Mouse (Mus musculus): Measurements from ENCODE around the gene Akap2. TPM values are rescaled to one million over a fixed set of nuclear protein-coding genes. Genes with fewer than 3 reads are reported as not detected.

The Akap2 gene
- polyA plus RNA-seq, 2 experiments = 0.76 to 1.5 TPM

- Histone ChIP-seq H3K36me3 (replicated peaks; ENCODE audit: control insufficient read depth, insufficient read depth, low read depth) (no peaks in the 10 kb centered on the region), H3K27me3 (ENCODE audit: control insufficient read depth, insufficient read depth, low read length) (no peaks in the 10 kb centered on the region), H3K4me1 (replicated peaks; ENCODE audit: control insufficient read depth in 2 of 2, insufficient read depth in 2 of 2, low read length in 1 of 2) (no peaks in the 10 kb centered on the region), H3K4me3 (ENCODE audit: insufficient read depth in 1 of 2, low read depth in 2 of 2, low read length in 2 of 2) (no peak overlapping the region), H3K27ac (no peak overlapping the region), H3K4me2 (ENCODE audit: low read depth) (no peak overlapping the region), H3K9me3 (ENCODE audit: control insufficient read depth, low read length) (no peaks in the 10 kb centered on the region), H3K9ac (replicated peaks) (no peak overlapping the region)
- WGBS (ENCODE audit: insufficient replicate concordance) = 28% methylated on average over 4 of the region's 4 CpGs
- DNase-seq (ENCODE audit: low read depth in 3 of 3, low spot score in 3 of 3) (no peak), ATAC-seq (ENCODE audit: insufficient read depth) (no peak)
- TF ChIP-seq EP300 (IDR thresholded peaks at IDR 0.05; ENCODE audit: low read depth) = no peak
- TF ChIP-seq CTCF (IDR thresholded peaks at IDR 0.05; ENCODE audit: low read depth) = no peak
Observed at GRCm38 (mm10) chr4:57751054-57751453, 33.6 kb downstream of the Akap2 start.

GRCm38 (mm10) chr4:57751566-57751965, 34.1 kb downstream of the Akap2 start:
- ATAC-seq (ENCODE audit: insufficient read depth) (no peak), DNase-seq (ENCODE audit: low read depth in 3 of 3, low spot score in 3 of 3) (no peak)
- no peak overlapping the region for H3K4me3 ChIP-seq (ENCODE audit: insufficient read depth in 1 of 2, low read depth in 2 of 2, low read length in 2 of 2)

GRCm38 (mm10) chr4:57755085-57755484, 37.6 kb downstream of the Akap2 start:
- no peak overlapping the region for H3K4me3 ChIP-seq (ENCODE audit: insufficient read depth in 1 of 2, low read depth in 2 of 2, low read length in 2 of 2)
- whole genome bisulfite sequencing (ENCODE audit: insufficient replicate concordance) = 69% methylated on average over 11 of the region's 11 CpGs
- H3K4me1 ChIP-seq (replicated peaks; ENCODE audit: control insufficient read depth in 2 of 2, insufficient read depth in 2 of 2, low read length in 1 of 2) = no peaks in the 10 kb centered on the region
- H3K27me3 ChIP-seq (ENCODE audit: control insufficient read depth, insufficient read depth, low read length) = no peaks in the 10 kb centered on the region
- ATAC-seq (ENCODE audit: insufficient read depth) (no peak), DNase-seq (ENCODE audit: low read depth in 3 of 3, low spot score in 3 of 3) (no peak)
- no peaks in the 10 kb centered on the region for H3K9me3 ChIP-seq (ENCODE audit: control insufficient read depth, low read length)
- no peak for TF ChIP-seq EP300 (IDR thresholded peaks at IDR 0.05; ENCODE audit: low read depth)
- TF ChIP-seq CTCF (IDR thresholded peaks at IDR 0.05; ENCODE audit: low read depth) = no peak
- no peak overlapping the region for H3K9ac ChIP-seq (replicated peaks)
- H3K27ac ChIP-seq = no peak overlapping the region
- H3K36me3 ChIP-seq (replicated peaks; ENCODE audit: control insufficient read depth, insufficient read depth, low read depth) = no peaks in the 10 kb centered on the region
- no peak overlapping the region for H3K4me2 ChIP-seq (ENCODE audit: low read depth)

More at GRCm38 (mm10) chr4:57751566-57751965, 34.1 kb downstream of the Akap2 start:
- Histone ChIP-seq H3K36me3 (replicated peaks; ENCODE audit: control insufficient read depth, insufficient read depth, low read depth) (no peaks in the 10 kb centered on the region), H3K4me2 (ENCODE audit: low read depth) (no peak overlapping the region), H3K27ac (no peak overlapping the region), H3K4me1 (replicated peaks; ENCODE audit: control insufficient read depth in 2 of 2, insufficient read depth in 2 of 2, low read length in 1 of 2) (no peaks in the 10 kb centered on the region), H3K27me3 (ENCODE audit: control insufficient read depth, insufficient read depth, low read length) (no peaks in the 10 kb centered on the region), H3K9ac (replicated peaks) (no peak overlapping the region), H3K9me3 (ENCODE audit: control insufficient read depth, low read length) (no peaks in the 10 kb centered on the region)
- WGBS (ENCODE audit: insufficient replicate concordance) = 75% methylated on average over 11 of the region's 11 CpGs
- TF ChIP-seq CTCF (IDR thresholded peaks at IDR 0.05; ENCODE audit: low read depth) (no peak), EP300 (IDR thresholded peaks at IDR 0.05; ENCODE audit: low read depth) (no peak)

- Histone ChIP-seq H3K4me3 (ENCODE audit: insufficient read depth in 1 of 2, low read depth in 2 of 2, low read length in 2 of 2) (no peak overlapping the region), H3K27ac (no peak overlapping the region), H3K9ac (replicated peaks) (no peak overlapping the region), H3K4me1 (replicated peaks; ENCODE audit: control insufficient read depth in 2 of 2, insufficient read depth in 2 of 2, low read length in 1 of 2) (no peaks in the 10 kb centered on the region), H3K27me3 (ENCODE audit: control insufficient read depth, insufficient read depth, low read length) (no peaks in the 10 kb centered on the region), H3K9me3 (ENCODE audit: control insufficient read depth, low read length) (no peaks in the 10 kb centered on the region), H3K36me3 (replicated peaks; ENCODE audit: control insufficient read depth, insufficient read depth, low read depth) (no peaks in the 10 kb centered on the region), H3K4me2 (ENCODE audit: low read depth) (no peak overlapping the region)
- ATAC-seq (ENCODE audit: insufficient read depth) (no peak), DNase-seq (ENCODE audit: low read depth in 3 of 3, low spot score in 3 of 3) (no peak)
- no peak for TF ChIP-seq EP300 (IDR thresholded peaks at IDR 0.05; ENCODE audit: low read depth)
- no peak for TF ChIP-seq CTCF (IDR thresholded peaks at IDR 0.05; ENCODE audit: low read depth)
- WGBS (ENCODE audit: insufficient replicate concordance) = 70% methylated on average over 11 of the region's 11 CpGs
Observed at GRCm38 (mm10) chr4:57757997-57758396, 40.5 kb downstream of the Akap2 start.

GRCm38 (mm10) chr4:57762424-57762823, 45.0 kb downstream of the Akap2 start:
- no peak overlapping the region for H3K9ac ChIP-seq (replicated peaks)
- no peaks in the 10 kb centered on the region for H3K36me3 ChIP-seq (replicated peaks; ENCODE audit: control insufficient read depth, insufficient read depth, low read depth)
- no peak overlapping the region for H3K27ac ChIP-seq
- DNase-seq (ENCODE audit: low read depth in 3 of 3, low spot score in 3 of 3) = no peak
- no peaks in the 10 kb centered on the region for H3K9me3 ChIP-seq (ENCODE audit: control insufficient read depth, low read length)
- no peak for ATAC-seq (ENCODE audit: insufficient read depth)
- no peak overlapping the region for H3K4me3 ChIP-seq (ENCODE audit: insufficient read depth in 1 of 2, low read depth in 2 of 2, low read length in 2 of 2)
- H3K4me1 ChIP-seq (replicated peaks; ENCODE audit: control insufficient read depth in 2 of 2, insufficient read depth in 2 of 2, low read length in 1 of 2) = no peaks in the 10 kb centered on the region
- WGBS (ENCODE audit: insufficient replicate concordance) = 57% methylated on average over 7 of the region's 7 CpGs
- no peaks in the 10 kb centered on the region for H3K27me3 ChIP-seq (ENCODE audit: control insufficient read depth, insufficient read depth, low read length)
- H3K4me2 ChIP-seq (ENCODE audit: low read depth) = no peak overlapping the region
- no peak for TF ChIP-seq CTCF (IDR thresholded peaks at IDR 0.05; ENCODE audit: low read depth)
- TF ChIP-seq EP300 (IDR thresholded peaks at IDR 0.05; ENCODE audit: low read depth) = no peak

All from liver, embryonic 14.5 days (tissue).